Mouse (Mus musculus) hindbrain, embryonic 16.5 days (tissue): Measurements from ENCODE around the gene Art4. TPM values are rescaled to one million over a fixed set of nuclear protein-coding genes. Genes with fewer than 3 reads are reported as not detected.
"Not testable (repeated sequence)": the region's sequence is repeated elsewhere in the genome, so short reads cannot be mapped to it uniquely, and the experiment has no call there.

Experiments used
- ATAC-seq: fragments of 200-750 bp; cut with Nextera tagmentation; 2 replicates; pipeline ENCODE4 v1.8.0; 2017; ENCODE audit warnings: moderate TSS enrichment, moderate library complexity
- H3K27ac ChIP-seq: fragments of 300-500 bp; sonication (generic); 2 replicates; pipeline ENCODE4 v1.5.1; 2014; ENCODE audit warnings: low read depth, mild to moderate bottlenecking, control low read depth, low read length, moderate library complexity
- H3K27me3 ChIP-seq: fragments of 300-500 bp; sonication (generic); replicated peaks from 2 replicates; pipeline ENCODE4 v1.6.1; 2014; ENCODE audit warnings: low read length; ENCODE audit not compliant: control insufficient read depth, insufficient read depth
- H3K36me3 ChIP-seq: fragments of 300-500 bp; sonication (generic); 2 replicates; pipeline ENCODE4 v1.6.1; 2014; ENCODE audit warnings: mild to moderate bottlenecking, low read length, moderate library complexity, mixed read lengths; ENCODE audit not compliant: control insufficient read depth, insufficient read depth
- H3K4me1 ChIP-seq: fragments of 300-500 bp; sonication (generic); 2 replicates; pipeline ENCODE4 v1.6.1; 2014; ENCODE audit warnings: low read depth, low read length; ENCODE audit not compliant: control insufficient read depth, insufficient read depth
- H3K4me2 ChIP-seq: fragments of 300-500 bp; sonication (generic); 2 replicates; pipeline ENCODE4 v1.6.1; 2014; ENCODE audit warnings: mild to moderate bottlenecking, low read length, control low read depth, moderate library complexity
- H3K4me3 ChIP-seq: fragments of 300-500 bp; sonication (generic); 2 replicates; pipeline ENCODE4 v1.5.1; 2014; ENCODE audit warnings: mild to moderate bottlenecking, low read length, control low read depth, moderate library complexity
- H3K9ac ChIP-seq: fragments of 300-500 bp; sonication (generic); 2 replicates; pipeline ENCODE4 v1.6.1; 2014; ENCODE audit warnings: low read depth, mild to moderate bottlenecking, control low read depth, low read length, moderate library complexity
- H3K9me3 ChIP-seq: fragments of 300-500 bp; sonication (generic); 2 replicates; pipeline ENCODE4 v1.6.1; 2014; ENCODE audit warnings: mild to moderate bottlenecking, low read length, moderate library complexity; ENCODE audit not compliant: control insufficient read depth
- WGBS: fragments of 180-500 bp; shearing (Covaris S2); extraction: QIAGEN DNeasy Blood & Tissue Kit; methylation state at CpG from one replicate; pipeline ENCODE4 v1.1.7; 2014; 5-methylcytosine and 5-hydroxymethylcytosine counted together
- polyA plus RNA-seq: library from polyadenylated mRNA; unstranded; fragments of >200 nt; fragmentation: Nextera tagmentation; extraction: Ambion mirVana; gene quantifications from 2 replicates; pipeline ENCODE4 v1.2.1, GENCODE M21; 2015

Art4 gene
- polyA plus RNA-seq, 1 experiment from 2014 or later = 0.23 TPM

- H3K9ac ChIP-seq = no peak overlapping the region
- no peaks in the 10 kb centered on the region for H3K4me1 ChIP-seq
- no peaks in the 10 kb centered on the region for H3K36me3 ChIP-seq
- no peaks in the 10 kb centered on the region for H3K9me3 ChIP-seq
- H3K27me3 ChIP-seq = no peaks in the 10 kb centered on the region
- 84% methylated on average over 4 of the region's 4 CpGs for WGBS
- H3K4me3 ChIP-seq = no peak overlapping the region
- H3K4me2 ChIP-seq = no peak overlapping the region
- no peak overlapping the region for H3K27ac ChIP-seq
- ATAC-seq = no peak
Observed at GRCm38 (mm10) chr6:136897789-136898188, 40.3 kb upstream of the Art4 start.

- H3K27me3 ChIP-seq = no peaks in the 10 kb centered on the region
- no peaks in the 10 kb centered on the region for H3K4me1 ChIP-seq
- no peak overlapping the region for H3K4me3 ChIP-seq
- WGBS = 61% methylated on average over 15 of the region's 15 CpGs
- H3K27ac ChIP-seq = no peak overlapping the region
- no peak for ATAC-seq
- no peak overlapping the region for H3K4me2 ChIP-seq
- no peaks in the 10 kb centered on the region for H3K36me3 ChIP-seq
- H3K9me3 ChIP-seq = no peaks in the 10 kb centered on the region
- no peak overlapping the region for H3K9ac ChIP-seq
Observed at GRCm38 (mm10) chr6:136894532-136895339, 37.2 kb upstream of the Art4 start.

GRCm38 (mm10) chr6:136892002-136892401, 34.5 kb upstream of the Art4 start:
- H3K4me1 ChIP-seq = no peaks in the 10 kb centered on the region
- no peak overlapping the region for H3K27ac ChIP-seq
- H3K9me3 ChIP-seq = no peaks in the 10 kb centered on the region
- H3K4me2 ChIP-seq = no peak overlapping the region
- WGBS = 93% methylated on average over 2 of the region's 2 CpGs
- no peak overlapping the region for H3K9ac ChIP-seq
- ATAC-seq = no peak
- no peaks in the 10 kb centered on the region for H3K36me3 ChIP-seq
- no peaks in the 10 kb centered on the region for H3K27me3 ChIP-seq
- H3K4me3 ChIP-seq = no peak overlapping the region

- Histone ChIP-seq H3K9ac (no peak overlapping the region), H3K27me3 (no peaks in the 10 kb centered on the region), H3K4me1 (no peaks in the 10 kb centered on the region), H3K9me3 (no peaks in the 10 kb centered on the region), H3K4me3 (no peak overlapping the region), H3K36me3 (no peaks in the 10 kb centered on the region), H3K27ac (no peak overlapping the region), H3K4me2 (no peak overlapping the region)
- WGBS = 93% methylated on average over 6 of the region's 6 CpGs
- no peak for ATAC-seq
Observed at GRCm38 (mm10) chr6:136889554-136889953, 32.0 kb upstream of the Art4 start.

- 86% methylated on average over 6 of the region's 6 CpGs for WGBS
- Histone ChIP-seq H3K27me3 (no peaks in the 10 kb centered on the region), H3K9ac (no peak overlapping the region), H3K36me3 (no peaks in the 10 kb centered on the region), H3K4me3 (no peak overlapping the region), H3K4me1 (no peaks in the 10 kb centered on the region), H3K9me3 (no peaks in the 10 kb centered on the region), H3K27ac (no peak overlapping the region), H3K4me2 (no peak overlapping the region)
- ATAC-seq = no peak
Observed at GRCm38 (mm10) chr6:136889067-136889466, 31.5 kb upstream of the Art4 start.

GRCm38 (mm10) chr6:136887854-136888253, 30.3 kb upstream of the Art4 start:
- H3K9ac ChIP-seq = no peak overlapping the region
- no peak overlapping the region for H3K4me2 ChIP-seq
- no peaks in the 10 kb centered on the region for H3K9me3 ChIP-seq
- no peaks in the 10 kb centered on the region for H3K4me1 ChIP-seq
- H3K27ac ChIP-seq = no peak overlapping the region
- 74% methylated on average over 9 of the region's 9 CpGs for WGBS
- ATAC-seq = no peak
- no peaks in the 10 kb centered on the region for H3K36me3 ChIP-seq
- H3K27me3 ChIP-seq = no peaks in the 10 kb centered on the region
- H3K4me3 ChIP-seq = no peak overlapping the region

GRCm38 (mm10) chr6:136884766-136885165, 27.2 kb upstream of the Art4 start:
- not testable (repeated sequence) for ATAC-seq, H3K27me3 ChIP-seq, H3K27ac ChIP-seq, H3K4me3 ChIP-seq, H3K9me3 ChIP-seq, H3K4me2 ChIP-seq, H3K9ac ChIP-seq, H3K36me3 ChIP-seq, H3K4me1 ChIP-seq
- WGBS = 36% methylated on average over 1 of the region's 1 CpGs

GRCm38 (mm10) chr6:136883961-136884360, 26.4 kb upstream of the Art4 start:
- Histone ChIP-seq H3K4me1 (no peaks in the 10 kb centered on the region), H3K9me3 (no peaks in the 10 kb centered on the region), H3K27me3 (no peaks in the 10 kb centered on the region), H3K4me2 (no peak overlapping the region), H3K27ac (no peak overlapping the region), H3K36me3 (no peaks in the 10 kb centered on the region), H3K9ac (no peak overlapping the region), H3K4me3 (no peak overlapping the region)
- ATAC-seq = no peak
- 85% methylated on average over 6 of the region's 6 CpGs for WGBS

- no peaks in the 10 kb centered on the region for H3K27me3 ChIP-seq
- no peaks in the 10 kb centered on the region for H3K9me3 ChIP-seq
- no peak overlapping the region for H3K4me3 ChIP-seq
- no peaks in the 10 kb centered on the region for H3K4me1 ChIP-seq
- WGBS = 84% methylated on average over 3 of the region's 3 CpGs
- H3K27ac ChIP-seq = no peak overlapping the region
- no peaks in the 10 kb centered on the region for H3K36me3 ChIP-seq
- no peak overlapping the region for H3K4me2 ChIP-seq
- H3K9ac ChIP-seq = no peak overlapping the region
- no peak for ATAC-seq
Observed at GRCm38 (mm10) chr6:136883431-136883915, 25.9 kb upstream of the Art4 start.
